Comparison of ENCODE assay signal across 8 mouse cellular contexts in genomic region chr14:76657784-76658610, GRCm38 (mm10).
DNase-seq lines count a peak whose midpoint lies in the region; ATAC-seq lines count a peak whose summit lies in the region.

No protein-coding gene starts in this region.

- H3K27me3 ChIP-seq in neural tube, embryonic 11.5 days (ENCODE audit: control insufficient read depth, insufficient read depth, low read length), result no peaks in the 10 kb centered on the region
- H3K27me3 ChIP-seq in forebrain, embryonic 14.5 days (replicated peaks; ENCODE audit: control insufficient read depth, insufficient read depth, low read length), result no peaks in the 10 kb centered on the region
- H3K27me3 ChIP-seq in hindbrain, embryonic 11.5 days (ENCODE audit: control insufficient read depth, insufficient read depth, low read length), result no peaks in the 10 kb centered on the region
- H3K27me3 ChIP-seq in limb, embryonic 11.5 days (ENCODE audit: control insufficient read depth, insufficient read depth, low read length), result no peaks in the 10 kb centered on the region
- no peaks in the 10 kb centered on the region for H3K27me3 ChIP-seq in neural tube, embryonic 13.5 days

- H3K9me3 ChIP-seq in neural tube, embryonic 11.5 days (ENCODE audit: control insufficient read depth, low read length), result no peaks in the 10 kb centered on the region
- no peaks in the 10 kb centered on the region for H3K9me3 ChIP-seq in forebrain, embryonic 14.5 days (replicated peaks; ENCODE audit: control insufficient read depth, low read length)
- no peaks in the 10 kb centered on the region for H3K9me3 ChIP-seq in hindbrain, embryonic 11.5 days (ENCODE audit: control insufficient read depth, low read length)
- no peaks in the 10 kb centered on the region for H3K9me3 ChIP-seq in limb, embryonic 11.5 days (ENCODE audit: control insufficient read depth, low read length)
- no peaks in the 10 kb centered on the region for H3K9me3 ChIP-seq in neural tube, embryonic 13.5 days

- peaks cover 3% of the 10 kb centered on the region; the same call in 1 of the 2 replicates for H3K4me1 ChIP-seq in neural tube, embryonic 11.5 days (ENCODE audit: control insufficient read depth, insufficient read depth, low read length)
- H3K4me1 ChIP-seq in forebrain, embryonic 14.5 days (ENCODE audit: control insufficient read depth, insufficient read depth, low read length), result peaks cover 8% of the 10 kb centered on the region
- H3K4me1 ChIP-seq in hindbrain, embryonic 11.5 days (replicated peaks; ENCODE audit: control insufficient read depth, insufficient read depth, low read length), result peaks cover 6% of the 10 kb centered on the region; the same call in 1 of the 2 replicates
- peaks cover 9% of the 10 kb centered on the region for H3K4me1 ChIP-seq in limb, embryonic 11.5 days (ENCODE audit: control insufficient read depth, insufficient read depth, low read length)
- peaks cover 25% of the 10 kb centered on the region for H3K4me1 ChIP-seq in neural tube, embryonic 13.5 days (replicated peaks)

- peak; percentile 71 for DNase-seq in neural tube, embryonic 11.5 days (ENCODE audit: low spot score)
- no peak for DNase-seq in neural tube, embryonic 10.5 days (ENCODE audit: extremely low spot score, low spot score)
- peak; percentile 78 for DNase-seq in brain, adult 2 months (ENCODE audit: low read depth, low spot score)
- peak; percentile 94 for DNase-seq in forebrain, embryonic 14.5 days (ENCODE audit: low spot score)
- DNase-seq in hindbrain, embryonic 11.5 days (ENCODE audit: low spot score), result peak; percentile 79
- DNase-seq in limb, embryonic 11.5 days (ENCODE audit: low spot score), result peak; percentile 66
- peak; percentile 74 for DNase-seq in thymus, postnatal 25 days

- 60% methylated on average over 9 of the region's 9 CpGs for WGBS in neural tube, embryonic 11.5 days
- WGBS in forebrain, embryonic 14.5 days, result 24% methylated on average over 9 of the region's 9 CpGs
- WGBS in hindbrain, embryonic 11.5 days, result 65% methylated on average over 9 of the region's 9 CpGs
- WGBS in limb, embryonic 11.5 days, result 67% methylated on average over 9 of the region's 9 CpGs
- 41% methylated on average over 9 of the region's 9 CpGs for WGBS in neural tube, embryonic 13.5 days

- H3K9ac ChIP-seq in neural tube, embryonic 11.5 days (ENCODE audit: low read length), result no peak overlapping the region
- no peak overlapping the region for H3K9ac ChIP-seq in forebrain, embryonic 14.5 days (ENCODE audit: low read length)
- no peak overlapping the region for H3K9ac ChIP-seq in hindbrain, embryonic 11.5 days (ENCODE audit: low read depth, low read length)
- no peak overlapping the region for H3K9ac ChIP-seq in limb, embryonic 11.5 days (ENCODE audit: low read length)
- H3K9ac ChIP-seq in neural tube, embryonic 13.5 days, result no peak overlapping the region

- no peak overlapping the region for H3K4me2 ChIP-seq in neural tube, embryonic 11.5 days (ENCODE audit: low read depth)
- H3K4me2 ChIP-seq in forebrain, embryonic 14.5 days (ENCODE audit: low read length), result no peak overlapping the region
- no peak overlapping the region for H3K4me2 ChIP-seq in hindbrain, embryonic 11.5 days (replicated peaks; ENCODE audit: low read depth, low read length)
- no peak overlapping the region for H3K4me2 ChIP-seq in limb, embryonic 11.5 days (ENCODE audit: low read depth, severe bottlenecking)
- H3K4me2 ChIP-seq in neural tube, embryonic 13.5 days, result no peak overlapping the region

- ATAC-seq in neural tube, embryonic 11.5 days (ENCODE audit: insufficient read depth, low FRiP score, low TSS enrichment), result peak; percentile 79; the same call in 1 of the 2 replicates
- peak; percentile 92 for ATAC-seq in forebrain, embryonic 14.5 days
- ATAC-seq in hindbrain, embryonic 11.5 days (ENCODE audit: low FRiP score), result peak; percentile 78
- ATAC-seq in limb, embryonic 11.5 days (ENCODE audit: insufficient number of reproducible peaks, low FRiP score, low TSS enrichment, low read depth), result peak; percentile 60; the same call in 1 of the 2 replicates
- ATAC-seq in neural tube, embryonic 13.5 days (ENCODE audit: low read depth), result peak; percentile 77

- no peak overlapping the region for H3K27ac ChIP-seq in neural tube, embryonic 11.5 days (ENCODE audit: low read depth, low read length)
- H3K27ac ChIP-seq in forebrain, embryonic 14.5 days (ENCODE audit: low read depth, low read length), result no peak overlapping the region
- no peak overlapping the region for H3K27ac ChIP-seq in hindbrain, embryonic 11.5 days (ENCODE audit: low read depth, low read length)
- no peak overlapping the region for H3K27ac ChIP-seq in limb, embryonic 11.5 days (replicated peaks; ENCODE audit: low read depth, low read length)
- peak overlapping the region; percentile 52 for H3K27ac ChIP-seq in neural tube, embryonic 13.5 days (replicated peaks)

- no peaks in the 10 kb centered on the region for H3K36me3 ChIP-seq in neural tube, embryonic 11.5 days (ENCODE audit: control insufficient read depth, insufficient read depth, low read length)
- no peaks in the 10 kb centered on the region for H3K36me3 ChIP-seq in forebrain, embryonic 14.5 days (ENCODE audit: control insufficient read depth, insufficient read depth, low read length)
- no peaks in the 10 kb centered on the region for H3K36me3 ChIP-seq in hindbrain, embryonic 11.5 days (ENCODE audit: control insufficient read depth, insufficient read depth, low read length)
- H3K36me3 ChIP-seq in limb, embryonic 11.5 days (ENCODE audit: control insufficient read depth, insufficient read depth, low read length), result no peaks in the 10 kb centered on the region
- no peaks in the 10 kb centered on the region for H3K36me3 ChIP-seq in neural tube, embryonic 13.5 days

- no peak overlapping the region for H3K4me3 ChIP-seq in neural tube, embryonic 11.5 days (ENCODE audit: low read depth, low read length)
- no peak overlapping the region for H3K4me3 ChIP-seq in forebrain, embryonic 14.5 days (ENCODE audit: low read depth, low read length)
- H3K4me3 ChIP-seq in hindbrain, embryonic 11.5 days (ENCODE audit: low read depth, low read length), result no peak overlapping the region
- no peak overlapping the region for H3K4me3 ChIP-seq in limb, embryonic 11.5 days (ENCODE audit: low read depth, low read length)
- H3K4me3 ChIP-seq in neural tube, embryonic 13.5 days, result no peak overlapping the region
